Mouse (Mus musculus) brain, adult 2 months (tissue): ENCODE data around the gene Gm17651.
A peak's percentile ranks its signal among the peaks of the same experiment; 100 is the strongest.

Experiments used
- DNase-seq: peaks from one replicate; pipeline ENCODE4 v3.0.0; 2011; ENCODE audit warnings: low read depth, low spot score

Gene Gm17651

DNA sequence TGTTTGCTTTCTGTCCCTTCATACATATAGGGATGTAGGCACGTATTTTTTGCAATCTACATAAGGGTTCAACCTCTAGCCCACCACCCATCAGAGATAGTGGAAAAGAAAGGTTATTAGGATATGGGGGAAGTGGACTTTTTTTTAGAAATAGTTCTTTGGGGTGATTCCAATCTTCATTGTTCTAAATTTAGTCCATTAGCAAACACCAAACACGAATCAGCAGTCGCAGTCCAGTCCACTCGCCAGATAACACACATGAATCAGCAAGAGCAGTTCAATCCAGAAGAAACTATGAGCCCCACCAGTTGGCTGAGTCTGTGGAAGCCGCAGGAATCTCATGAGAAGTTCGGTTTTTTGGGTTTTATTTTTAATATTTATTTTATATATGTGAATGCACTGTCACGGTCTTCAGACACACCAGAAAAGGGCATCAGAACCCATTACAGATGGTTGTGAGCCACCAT, at the start of gene Gm17651:
Gene Gm17651 (minus strand): TSS at position 51 of the 467 bp plus-strand sequence.
- DNase-seq, result no peak

GRCm38 (mm10) chr3:97719116-97719515, 44.6 kb upstream of the Gm17651 start:
- DNase-seq, result no peak

DNA sequence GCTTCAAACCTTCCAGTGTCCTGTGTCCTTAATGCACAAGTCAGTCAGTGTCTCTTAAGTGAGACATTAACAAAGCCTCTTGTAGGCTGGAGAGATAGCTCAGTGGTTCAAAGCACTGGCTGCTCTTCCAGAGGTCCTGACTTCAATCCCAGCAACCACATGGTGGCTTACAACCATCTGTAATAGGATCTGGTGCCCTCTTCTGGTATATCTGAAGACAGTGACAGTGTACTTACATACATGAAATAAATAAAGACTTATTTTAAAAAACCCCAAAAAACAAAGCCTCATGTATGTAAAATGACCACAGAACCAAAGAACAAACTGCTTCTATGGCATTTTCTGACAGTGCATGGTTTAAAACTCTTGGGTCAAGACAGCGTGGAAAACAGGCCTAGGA, 41.4 kb upstream of the Gm17651 start:
- DNase-seq, result no peak

- DNase-seq, result no peak
These were observed 36.4 kb upstream of the Gm17651 start for GRCm38 (mm10) chr3:97710881-97711280.

DNA sequence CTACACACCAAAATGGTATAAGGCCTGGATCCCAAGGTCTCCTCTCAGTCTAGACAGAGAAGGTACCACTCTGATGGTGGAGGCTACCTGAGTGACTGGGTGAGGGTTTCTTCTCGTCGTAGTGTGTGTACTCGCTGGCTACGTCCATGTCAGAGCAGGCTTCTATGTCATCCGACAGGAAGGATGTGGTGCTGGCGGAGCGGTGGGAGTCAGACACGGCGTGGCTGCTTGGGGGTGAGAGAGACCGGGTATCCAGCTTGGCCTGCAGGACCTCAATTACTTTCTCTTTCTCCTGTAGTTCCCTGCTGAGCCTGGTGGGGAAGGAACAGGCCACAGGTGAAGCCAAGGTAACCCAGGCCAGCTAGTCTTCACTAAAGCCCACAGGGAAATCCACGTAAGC, 35.6 kb upstream of the Gm17651 start:
- no peak for DNase-seq

DNA sequence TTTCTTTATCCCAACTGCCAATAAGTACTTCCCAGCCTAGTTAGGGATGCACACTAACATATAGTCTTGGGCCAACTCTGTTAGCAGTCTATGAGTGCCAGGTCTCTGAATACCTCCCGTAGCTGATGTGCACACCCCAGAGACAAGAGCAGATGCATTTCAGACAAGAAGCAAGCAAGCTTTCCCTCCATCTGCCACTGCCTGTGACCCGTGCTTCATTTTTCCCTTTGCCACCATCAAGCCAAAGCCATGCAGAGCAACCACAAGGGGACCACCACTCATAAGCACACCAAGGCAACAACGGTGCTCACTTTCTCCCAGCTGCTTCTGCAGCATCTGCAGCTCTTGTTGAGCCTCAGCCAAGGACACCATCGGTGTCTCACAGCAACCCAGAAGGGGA, 32.1 kb upstream of the Gm17651 start:
- no peak for DNase-seq

DNA sequence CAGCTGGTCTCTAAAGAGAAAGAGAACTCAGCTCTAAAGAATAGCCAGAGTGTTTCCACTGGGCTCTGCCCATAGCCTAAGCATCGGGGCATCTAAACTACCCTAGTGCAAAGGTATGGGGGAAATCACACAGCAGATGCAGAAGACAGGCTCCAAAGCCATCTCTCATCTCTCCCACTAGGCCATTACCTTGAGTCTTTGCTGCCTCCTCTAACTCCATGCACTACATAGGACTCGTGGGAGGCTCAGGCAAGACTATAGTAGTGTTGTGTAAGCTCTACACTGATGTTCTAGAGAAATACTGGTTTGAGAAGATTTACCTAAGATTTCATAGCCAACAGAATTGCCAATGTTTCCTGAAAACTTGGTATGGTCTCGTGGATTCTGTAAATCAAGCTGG, 31.0 kb upstream of the Gm17651 start:
- no peak for DNase-seq

GRCm38 (mm10) chr3:97702448-97703080, 28.1 kb upstream of the Gm17651 start:
- DNase-seq, result no peak

DNA sequence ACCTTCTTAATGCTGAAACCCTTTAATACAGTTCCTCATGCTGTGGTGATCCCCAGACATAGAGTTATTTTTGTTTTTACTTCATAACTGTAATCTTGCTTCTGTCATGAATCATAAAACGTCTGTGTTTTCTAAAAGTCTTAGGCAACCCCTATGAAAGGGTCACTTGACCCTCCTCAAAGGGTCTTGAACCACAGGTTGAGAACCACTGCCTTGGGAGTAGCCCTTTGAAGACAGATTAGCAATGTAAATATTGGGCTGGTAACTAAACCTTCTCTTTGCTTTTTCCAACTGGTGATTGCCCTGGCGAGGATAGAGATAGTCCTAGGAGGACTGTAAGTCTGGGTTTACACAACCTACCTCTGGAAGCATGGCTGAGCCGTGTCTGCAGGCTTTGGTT, 26.7 kb upstream of the Gm17651 start:
- DNase-seq, result no peak

GRCm38 (mm10) chr3:97699061-97699460, 24.6 kb upstream of the Gm17651 start:
- DNase-seq, result no peak

DNA sequence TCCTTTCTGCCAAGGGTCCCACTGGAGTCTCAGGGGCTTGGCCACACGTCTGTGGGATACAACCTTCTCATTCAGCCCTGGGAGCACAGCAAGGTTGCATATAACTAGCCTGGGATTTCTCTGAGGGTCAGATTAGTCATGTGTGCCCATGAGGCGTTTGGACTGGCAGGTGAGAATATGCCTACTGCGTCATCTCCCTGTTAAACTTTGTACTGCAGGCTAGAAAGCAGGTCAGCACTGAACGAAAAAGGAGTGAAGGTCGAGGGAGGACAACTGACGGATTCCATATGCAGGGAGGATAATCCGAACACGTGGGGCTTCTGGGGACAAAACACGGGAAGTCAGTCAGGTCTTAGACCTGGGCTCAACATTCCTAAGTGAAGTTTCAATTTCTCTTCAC, 22.8 kb upstream of the Gm17651 start:
- DNase-seq, result no peak

- no peak for DNase-seq
These were observed 22.4 kb upstream of the Gm17651 start for GRCm38 (mm10) chr3:97696866-97697265.

GRCm38 (mm10) chr3:97693806-97694205, 19.3 kb upstream of the Gm17651 start:
- DNase-seq, result no peak

- peak; percentile 77 for DNase-seq
These were observed 17.0 kb upstream of the Gm17651 start for GRCm38 (mm10) chr3:97691443-97692017.

- DNase-seq, result no peak
These were observed 16.1 kb upstream of the Gm17651 start for GRCm38 (mm10) chr3:97690590-97690989.

DNA sequence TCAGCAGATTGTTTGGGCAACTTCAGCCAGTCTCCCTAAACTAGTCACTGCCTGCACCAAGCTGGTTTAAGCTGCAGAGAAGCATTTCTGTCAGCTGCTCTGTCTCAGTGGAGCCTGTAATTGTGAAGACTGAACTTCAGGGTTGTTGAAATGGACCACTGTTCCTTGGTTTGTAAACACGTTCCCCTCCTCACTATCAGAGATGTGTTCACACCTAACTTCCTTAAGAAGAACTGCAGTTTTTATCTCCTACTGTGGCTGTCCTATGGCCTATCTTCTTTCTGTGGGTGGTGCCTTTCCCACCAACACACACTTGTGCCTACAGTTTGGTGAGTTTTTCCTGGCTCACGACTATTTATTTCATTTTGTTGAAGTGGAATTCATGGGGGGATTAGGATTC, 14.8 kb upstream of the Gm17651 start:
- DNase-seq, result no peak

GRCm38 (mm10) chr3:97686372-97687117, 12.1 kb upstream of the Gm17651 start:
- peak; percentile 57 for DNase-seq

DNA sequence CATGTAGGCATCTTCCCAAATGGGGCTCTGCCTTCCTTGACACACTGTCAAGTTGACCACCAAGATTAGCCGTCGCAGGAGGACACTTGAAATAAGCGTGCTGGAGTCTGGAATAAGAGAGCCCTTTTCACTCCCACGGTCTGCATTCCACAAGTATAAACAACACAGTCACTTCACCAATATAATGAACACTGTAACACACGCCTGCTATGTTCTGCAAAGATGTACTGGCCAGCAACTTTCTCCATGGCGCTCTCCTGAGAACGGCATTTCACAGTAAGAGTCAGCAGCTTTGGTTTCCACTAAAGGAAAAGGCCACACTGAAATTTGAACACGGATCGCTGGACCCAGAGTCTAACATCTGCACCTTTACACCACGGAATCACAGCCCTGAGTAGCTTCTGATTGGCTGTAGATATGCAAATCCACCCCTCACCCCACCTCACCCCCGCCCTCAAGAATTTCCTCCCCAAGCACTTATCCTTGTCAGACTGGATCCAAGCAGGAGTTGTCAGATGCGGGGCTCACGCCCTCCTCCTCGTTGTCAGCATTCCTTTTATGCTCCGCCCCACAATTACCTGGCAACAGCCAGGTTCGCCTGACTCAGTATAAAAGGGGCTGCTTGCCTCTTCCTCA, 9.2 kb upstream of the Gm17651 start:
- peak; percentile 44 for DNase-seq

DNA sequence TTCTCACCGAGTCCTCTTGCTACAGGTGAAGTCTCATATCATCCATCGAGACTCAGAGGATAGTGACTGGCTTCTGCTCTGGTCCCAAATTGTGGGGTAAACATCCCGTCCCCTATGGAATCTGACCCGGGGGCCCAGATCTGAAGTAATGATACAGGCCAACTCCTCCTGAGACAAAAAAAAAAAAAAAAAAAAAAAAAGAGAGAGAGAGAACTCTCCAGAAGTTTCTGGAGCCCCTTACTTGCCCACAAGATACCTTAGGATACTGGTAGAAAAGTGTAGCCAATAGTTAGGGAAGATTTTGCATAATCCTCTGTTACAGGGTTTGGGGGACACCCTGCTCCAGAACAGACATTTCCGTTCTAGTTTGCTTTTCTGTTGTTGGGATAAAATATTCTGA, 8.1 kb upstream of the Gm17651 start:
- no peak for DNase-seq

DNA sequence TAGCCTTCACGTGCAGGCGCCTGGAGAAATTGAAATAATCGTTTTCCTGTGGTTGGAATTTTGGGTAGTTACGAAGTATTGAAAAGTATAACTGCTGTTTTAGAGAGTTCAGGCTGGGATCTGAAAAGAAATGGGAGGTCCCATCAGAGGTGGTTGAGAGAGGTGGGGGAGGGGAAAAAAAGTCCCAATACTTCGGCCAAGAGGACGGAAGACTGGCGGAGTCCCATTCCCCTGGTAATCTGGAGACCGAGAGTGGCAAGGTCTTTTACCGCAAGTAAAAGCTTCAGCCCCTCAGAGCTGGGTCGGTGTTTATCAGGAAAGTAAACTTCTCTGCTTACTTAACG, 7.6 kb upstream of the Gm17651 start:
- DNase-seq, result no peak

GRCm38 (mm10) chr3:97681321-97682158, 7.0 kb upstream of the Gm17651 start:
- DNase-seq, result peak; percentile 85
